Mouse (Mus musculus): ENCODE data around the gene Etnk2.

The Etnk2 gene

GRCm38 (mm10) chr1:133418164-133418800 is 54.9 kb downstream of the Etnk2 start:
- H3K36me3 ChIP-seq (ENCODE audit: insufficient read depth, low read length) = no peaks in the 10 kb centered on the region
- no peaks in the 10 kb centered on the region for H3K9me3 ChIP-seq (ENCODE audit: low read length)
- H3K27me3 ChIP-seq (ENCODE audit: insufficient read depth, low read length) = peaks cover 40% of the 10 kb centered on the region
- no peak for TF ChIP-seq NANOG (IDR thresholded peaks at IDR 0.05; ENCODE audit: borderline replicate concordance, low read length)
- no peak for TF ChIP-seq POU5F1 (IDR thresholded peaks at IDR 0.05; ENCODE audit: borderline replicate concordance, low read length)
- TF ChIP-seq CTCF (conservative IDR thresholded peaks at IDR 0.05; ENCODE audit: low read length) = no peak
- peak overlapping the region; percentile 74 for H3K4me3 ChIP-seq (replicated peaks; ENCODE audit: low read length)
- peaks cover 95% of the 10 kb centered on the region for H3K4me1 ChIP-seq (replicated peaks; ENCODE audit: low read depth, low read length)

GRCm38 (mm10) chr1:133419178-133419834 is 55.9 kb downstream of the Etnk2 start:
- Histone ChIP-seq H3K27me3 (ENCODE audit: insufficient read depth, low read length) (peaks cover 42% of the 10 kb centered on the region), H3K4me3 (replicated peaks; ENCODE audit: low read length) (no peak overlapping the region; the same call in 1 of the 2 replicates), H3K9me3 (ENCODE audit: low read length) (no peaks in the 10 kb centered on the region), H3K4me1 (replicated peaks; ENCODE audit: low read depth, low read length) (peaks cover 86% of the 10 kb centered on the region), H3K36me3 (ENCODE audit: insufficient read depth, low read length) (no peaks in the 10 kb centered on the region)
- TF ChIP-seq POU5F1 (IDR thresholded peaks at IDR 0.05; ENCODE audit: borderline replicate concordance, low read length) (no peak), CTCF (conservative IDR thresholded peaks at IDR 0.05; ENCODE audit: low read length) (no peak), NANOG (IDR thresholded peaks at IDR 0.05; ENCODE audit: borderline replicate concordance, low read length) (no peak)

DNA sequence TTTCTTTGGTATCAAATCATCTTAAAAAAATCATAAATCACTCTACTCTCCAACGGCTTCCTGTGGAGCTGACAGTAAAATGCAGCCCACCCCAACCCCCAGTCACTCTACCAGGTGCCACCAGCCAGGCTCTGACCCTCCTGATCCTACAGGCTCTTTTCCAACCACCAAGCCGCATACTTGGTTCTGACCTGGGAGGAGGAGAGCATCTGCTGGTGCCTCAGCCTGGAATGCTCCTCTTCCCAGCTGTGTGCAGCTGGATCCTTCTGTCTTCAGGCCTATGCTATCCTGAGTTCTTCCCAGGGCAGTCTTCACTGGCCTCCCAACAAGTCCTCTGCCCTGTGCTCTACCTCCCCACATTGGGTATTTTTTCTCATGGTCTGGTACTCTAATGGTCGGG is 57.1 kb downstream of the Etnk2 start:
- H3K4me1 ChIP-seq (replicated peaks; ENCODE audit: low read depth, low read length) = peaks cover 81% of the 10 kb centered on the region

DNA sequence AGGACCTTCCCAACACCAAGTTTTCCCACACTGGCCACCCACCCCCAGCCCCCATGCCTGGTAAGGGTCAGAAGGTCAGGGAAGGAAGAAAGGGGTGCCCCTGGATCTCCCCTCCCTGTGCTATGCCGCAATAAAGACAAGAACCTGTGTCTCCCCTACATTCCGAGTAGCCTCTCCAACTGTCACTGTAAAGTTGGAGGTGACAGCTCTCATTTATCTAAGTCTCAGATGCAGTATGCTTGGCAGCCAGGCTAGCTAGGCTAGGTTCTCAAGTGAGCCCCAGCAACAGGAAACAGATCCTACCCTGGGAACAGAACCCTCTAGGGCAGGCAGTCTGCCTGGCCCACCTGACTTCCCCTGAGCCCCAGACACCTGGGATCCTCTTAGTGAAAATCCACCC is 57.7 kb downstream of the Etnk2 start:
- Histone ChIP-seq H3K4me3 (replicated peaks; ENCODE audit: low read length) (no peak overlapping the region), H3K27me3 (ENCODE audit: insufficient read depth, low read length) (peaks cover 51% of the 10 kb centered on the region), H3K9me3 (ENCODE audit: low read length) (no peaks in the 10 kb centered on the region), H3K36me3 (ENCODE audit: insufficient read depth, low read length) (no peaks in the 10 kb centered on the region), H3K4me1 (replicated peaks; ENCODE audit: low read depth, low read length) (peaks cover 76% of the 10 kb centered on the region)
- TF ChIP-seq CTCF (conservative IDR thresholded peaks at IDR 0.05; ENCODE audit: low read length) (no peak), POU5F1 (IDR thresholded peaks at IDR 0.05; ENCODE audit: borderline replicate concordance, low read length) (no peak), NANOG (IDR thresholded peaks at IDR 0.05; ENCODE audit: borderline replicate concordance, low read length) (no peak)

More for the DNA sequence above, 57.1 kb downstream of the Etnk2 start:
- Histone ChIP-seq H3K27me3 (ENCODE audit: insufficient read depth, low read length) (peaks cover 48% of the 10 kb centered on the region), H3K9me3 (ENCODE audit: low read length) (no peaks in the 10 kb centered on the region), H3K36me3 (ENCODE audit: insufficient read depth, low read length) (no peaks in the 10 kb centered on the region), H3K4me3 (replicated peaks; ENCODE audit: low read length) (no peak overlapping the region)
- TF ChIP-seq NANOG (IDR thresholded peaks at IDR 0.05; ENCODE audit: borderline replicate concordance, low read length) (no peak), CTCF (conservative IDR thresholded peaks at IDR 0.05; ENCODE audit: low read length) (no peak), POU5F1 (IDR thresholded peaks at IDR 0.05; ENCODE audit: borderline replicate concordance, low read length) (no peak)

GRCm38 (mm10) chr1:133421975-133422570 is 58.7 kb downstream of the Etnk2 start:
- H3K4me1 ChIP-seq (replicated peaks; ENCODE audit: low read depth, low read length) = peaks cover 66% of the 10 kb centered on the region
- no peak for TF ChIP-seq CTCF (conservative IDR thresholded peaks at IDR 0.05; ENCODE audit: low read length)
- TF ChIP-seq NANOG (IDR thresholded peaks at IDR 0.05; ENCODE audit: borderline replicate concordance, low read length) = no peak
- no peak for TF ChIP-seq POU5F1 (IDR thresholded peaks at IDR 0.05; ENCODE audit: borderline replicate concordance, low read length)
- H3K9me3 ChIP-seq (ENCODE audit: low read length) = no peaks in the 10 kb centered on the region
- peak overlapping the region; percentile 88 for H3K4me3 ChIP-seq (replicated peaks; ENCODE audit: low read length)
- no peaks in the 10 kb centered on the region for H3K36me3 ChIP-seq (ENCODE audit: insufficient read depth, low read length)
- H3K27me3 ChIP-seq (ENCODE audit: insufficient read depth, low read length) = peaks cover 56% of the 10 kb centered on the region

DNA sequence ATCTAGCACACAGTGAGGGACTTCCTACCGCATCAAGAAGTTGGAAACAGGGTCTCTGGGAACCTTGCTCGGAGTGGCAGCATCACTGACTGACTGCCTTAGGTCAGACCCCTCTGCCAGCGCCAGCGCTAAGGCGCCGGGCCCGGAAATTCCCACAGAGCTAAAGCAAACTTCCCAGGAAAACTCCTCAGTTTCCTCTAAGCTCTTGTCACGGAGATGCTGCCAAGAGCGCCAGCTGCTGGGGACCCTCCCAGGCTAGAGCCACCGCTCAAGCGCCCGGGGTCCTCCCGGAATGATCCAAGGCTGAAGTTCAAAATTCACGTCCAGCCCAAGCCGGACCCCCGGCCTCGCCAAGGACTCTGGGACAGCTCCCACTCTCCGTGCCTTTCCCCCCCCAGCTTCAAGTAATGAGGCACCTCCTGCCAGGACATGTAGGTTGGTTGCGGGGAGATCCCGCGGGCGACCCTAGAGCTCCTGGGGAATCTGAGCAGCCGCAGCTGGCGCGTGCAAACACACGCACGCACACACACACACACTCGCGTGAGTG is 59.3 kb downstream of the Etnk2 start:
- Histone ChIP-seq H3K27me3 (ENCODE audit: insufficient read depth, low read length) (peaks cover 57% of the 10 kb centered on the region), H3K4me1 (replicated peaks; ENCODE audit: low read depth, low read length) (peaks cover 59% of the 10 kb centered on the region), H3K36me3 (ENCODE audit: insufficient read depth, low read length) (no peaks in the 10 kb centered on the region), H3K9me3 (ENCODE audit: low read length) (no peaks in the 10 kb centered on the region), H3K4me3 (replicated peaks; ENCODE audit: low read length) (peak overlapping the region; percentile 88)
- TF ChIP-seq POU5F1 (IDR thresholded peaks at IDR 0.05; ENCODE audit: borderline replicate concordance, low read length) = no peak
- no peak for TF ChIP-seq NANOG (IDR thresholded peaks at IDR 0.05; ENCODE audit: borderline replicate concordance, low read length)

DNA sequence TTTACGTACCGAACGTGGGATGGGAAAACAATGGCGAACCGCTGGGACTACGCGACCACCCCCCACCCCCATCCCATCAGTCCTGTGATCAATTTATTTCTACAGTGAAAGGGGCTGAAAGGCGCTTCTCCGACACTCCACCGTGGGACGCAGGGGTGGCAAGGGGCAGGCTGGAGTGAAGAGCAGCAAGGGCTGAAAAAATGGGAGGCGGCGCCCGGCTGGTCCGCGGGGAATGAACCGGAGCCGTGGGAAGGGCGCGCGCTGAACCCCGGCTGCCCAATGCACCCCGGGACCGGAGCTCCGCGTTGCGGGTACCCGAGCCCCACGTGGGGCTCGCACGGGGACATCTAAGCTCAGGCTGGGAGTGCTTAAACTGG is 59.8 kb downstream of the Etnk2 start:
- peaks cover 55% of the 10 kb centered on the region for H3K4me1 ChIP-seq (replicated peaks; ENCODE audit: low read depth, low read length)
- H3K36me3 ChIP-seq (ENCODE audit: insufficient read depth, low read length) = no peaks in the 10 kb centered on the region
- peaks cover 57% of the 10 kb centered on the region for H3K27me3 ChIP-seq (ENCODE audit: insufficient read depth, low read length)
- H3K9me3 ChIP-seq (ENCODE audit: low read length) = no peaks in the 10 kb centered on the region
- TF ChIP-seq CTCF (conservative IDR thresholded peaks at IDR 0.05; ENCODE audit: low read length) (no peak), POU5F1 (IDR thresholded peaks at IDR 0.05; ENCODE audit: borderline replicate concordance, low read length) (no peak), NANOG (IDR thresholded peaks at IDR 0.05; ENCODE audit: borderline replicate concordance, low read length) (no peak)
- H3K4me3 ChIP-seq (replicated peaks; ENCODE audit: low read length) = peak overlapping the region; percentile 88

All from E14TG2a.4 (cell line).